Mouse (Mus musculus) erythroblast, embryonic 14.5 days (primary cell): ENCODE data around the gene Klhl26.

ENCODE experiments used
- GATA1 ChIP-seq: IDR thresholded peaks from 2 replicates; pipeline ENCODE4 v1.6.1; 2012; ENCODE audit warnings: low read length, inconsistent platforms, mixed read lengths
- TAL1 ChIP-seq: IDR thresholded peaks from 3 replicates; pipeline ENCODE4 v1.6.1; 2012; ENCODE audit warnings: low read length, inconsistent platforms, mixed read lengths

GRCm38 (mm10) chr8:70419879-70420643 lies 56.7 kb downstream of the Klhl26 start:
- TF ChIP-seq TAL1 (no peak), GATA1 (no peak)
